Mouse (Mus musculus) forebrain, embryonic 12.5 days (tissue): Measurements from ENCODE around the gene Pou5f1. TPM values are rescaled to one million over a fixed set of nuclear protein-coding genes. Genes with fewer than 3 reads are reported as not detected.

Source experiments
- ATAC-seq: fragments of 200-750 bp; cut with Nextera tagmentation; 2 replicates; pipeline ENCODE4 v1.8.0; 2017; ENCODE audit warnings: moderate TSS enrichment; ENCODE audit not compliant: low FRiP score
- H3K27ac ChIP-seq: fragments of 300-500 bp; sonication (generic); 2 replicates; pipeline ENCODE4 v1.5.1; 2016; ENCODE audit warnings: mild to moderate bottlenecking
- H3K27me3 ChIP-seq: fragments of 300-500 bp; sonication (generic); 2 replicates; pipeline ENCODE4 v1.6.1; 2016; ENCODE audit warnings: mild to moderate bottlenecking
- H3K36me3 ChIP-seq: fragments of 300-500 bp; sonication (generic); replicated peaks from 2 replicates; pipeline ENCODE4 v1.6.1; 2016; ENCODE audit warnings: mild to moderate bottlenecking
- H3K4me1 ChIP-seq: fragments of 300-500 bp; sonication (generic); 2 replicates; pipeline ENCODE4 v1.6.1; 2016
- H3K4me2 ChIP-seq: fragments of 300-500 bp; sonication (generic); 2 replicates; pipeline ENCODE4 v1.6.1; 2016; ENCODE audit warnings: mild to moderate bottlenecking, moderate library complexity
- H3K4me3 ChIP-seq: fragments of 300-500 bp; sonication (generic); replicated peaks from 2 replicates; pipeline ENCODE4 v1.5.1; 2016; ENCODE audit warnings: mild to moderate bottlenecking
- H3K9ac ChIP-seq: fragments of 300-500 bp; sonication (generic); 2 replicates; pipeline ENCODE4 v1.6.1; 2016; ENCODE audit warnings: mild to moderate bottlenecking
- H3K9me3 ChIP-seq: fragments of 300-500 bp; sonication (generic); 2 replicates; pipeline ENCODE4 v1.6.1; 2016
- WGBS: fragments of 180-500 bp; shearing (Covaris S2); methylation state at CpG from one replicate; pipeline ENCODE4 v1.1.7; 2016; 5-methylcytosine and 5-hydroxymethylcytosine counted together
- polyA plus RNA-seq: library from polyadenylated mRNA; unstranded; fragments of >200 nt; fragmentation: Nextera tagmentation; extraction: Ambion mirVana; gene quantifications from 2 replicates; pipeline ENCODE4 v1.2.1, GENCODE M21; 2016

Gene Pou5f1
- polyA plus RNA-seq, 1 experiment from 2014 or later: 0.14 TPM

DNA sequence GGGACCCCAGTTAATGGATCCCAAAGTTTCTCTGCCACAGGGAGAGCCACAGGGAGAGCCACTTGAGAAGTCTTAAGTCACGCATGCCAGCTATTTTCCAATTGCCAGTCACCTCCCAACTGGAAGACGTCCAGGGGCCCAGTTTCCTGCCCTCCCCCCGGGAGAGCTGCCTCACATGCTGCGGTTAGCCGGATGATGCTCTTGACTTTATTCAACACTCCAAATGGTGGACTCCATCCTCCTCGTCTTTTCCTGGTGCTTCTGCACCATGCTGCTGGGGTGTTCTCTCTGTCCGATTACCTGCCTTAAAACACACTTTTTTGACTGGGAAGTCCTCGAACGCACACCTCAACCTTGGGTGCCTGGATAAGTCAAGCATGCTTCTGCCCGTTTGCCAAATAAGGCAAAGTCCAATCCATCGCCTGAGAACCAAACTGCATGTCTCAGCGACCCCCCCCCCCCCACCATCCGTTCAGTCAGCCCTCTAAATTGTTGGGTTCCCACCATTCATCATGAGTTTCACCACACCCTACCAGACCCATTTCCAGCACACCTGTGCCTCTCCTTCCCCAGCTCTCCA, 50.5 kb downstream of the Pou5f1 start:
- Histone ChIP-seq H3K4me2 (no peak overlapping the region), H3K9me3 (no peaks in the 10 kb centered on the region), H3K9ac (no peak overlapping the region), H3K36me3 (no peaks in the 10 kb centered on the region), H3K4me3 (no peak overlapping the region), H3K27me3 (no peaks in the 10 kb centered on the region), H3K4me1 (no peaks in the 10 kb centered on the region), H3K27ac (no peak overlapping the region)
- 93% methylated on average over 13 of the region's 13 CpGs for WGBS
- no peak for ATAC-seq

DNA sequence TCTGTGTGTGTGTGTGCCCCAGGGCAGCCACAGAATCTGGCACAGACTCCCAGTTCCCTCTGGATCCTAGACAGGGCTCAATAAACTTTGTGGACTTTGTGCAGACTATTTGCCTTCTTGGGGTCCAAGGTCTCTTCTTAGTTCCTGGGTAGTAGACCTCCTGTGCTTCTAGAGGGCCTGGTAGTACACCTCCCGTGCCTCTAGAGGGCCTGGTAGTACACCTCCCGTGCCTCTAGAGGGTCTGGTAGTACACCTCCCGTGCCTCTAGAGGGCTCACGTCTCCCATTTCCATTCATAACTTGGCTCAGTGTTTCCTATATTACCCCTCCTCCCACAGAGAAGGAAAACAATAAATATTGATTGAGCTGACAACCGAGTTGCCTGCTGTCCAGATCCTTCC, 51.0 kb downstream of the Pou5f1 start:
- Histone ChIP-seq H3K4me2 (no peak overlapping the region), H3K9me3 (no peaks in the 10 kb centered on the region), H3K4me3 (no peak overlapping the region), H3K4me1 (no peaks in the 10 kb centered on the region), H3K27me3 (no peaks in the 10 kb centered on the region), H3K36me3 (no peaks in the 10 kb centered on the region), H3K9ac (no peak overlapping the region), H3K27ac (no peak overlapping the region)
- no peak for ATAC-seq
- WGBS: 31% methylated on average over 5 of the region's 5 CpGs

DNA sequence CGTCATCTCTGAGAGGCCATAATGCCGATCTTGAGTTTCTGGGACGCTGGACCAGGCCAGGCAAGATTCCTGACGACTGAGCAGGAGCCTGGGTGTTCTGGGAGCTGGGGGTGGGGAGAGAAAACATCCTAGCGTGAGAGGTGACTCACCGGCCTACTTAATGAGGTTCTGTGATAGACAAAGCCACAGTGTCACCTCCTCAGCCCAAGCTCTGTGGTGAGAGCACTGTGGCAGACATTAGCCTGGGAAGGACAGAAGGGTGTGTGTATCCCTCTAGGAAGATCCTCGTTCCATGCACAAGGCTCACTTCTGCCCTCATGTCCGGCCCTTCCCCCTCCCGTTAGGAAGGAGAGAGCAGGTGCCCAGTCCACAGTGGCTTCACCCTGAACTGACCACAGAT, 51.5 kb downstream of the Pou5f1 start:
- H3K27me3 ChIP-seq: no peaks in the 10 kb centered on the region
- H3K36me3 ChIP-seq: no peaks in the 10 kb centered on the region
- H3K9ac ChIP-seq: no peak overlapping the region
- no peaks in the 10 kb centered on the region for H3K9me3 ChIP-seq
- no peaks in the 10 kb centered on the region for H3K4me1 ChIP-seq
- no peak overlapping the region for H3K4me3 ChIP-seq
- no peak for ATAC-seq
- WGBS: 84% methylated on average over 9 of the region's 9 CpGs
- no peak overlapping the region for H3K4me2 ChIP-seq
- H3K27ac ChIP-seq: no peak overlapping the region

DNA sequence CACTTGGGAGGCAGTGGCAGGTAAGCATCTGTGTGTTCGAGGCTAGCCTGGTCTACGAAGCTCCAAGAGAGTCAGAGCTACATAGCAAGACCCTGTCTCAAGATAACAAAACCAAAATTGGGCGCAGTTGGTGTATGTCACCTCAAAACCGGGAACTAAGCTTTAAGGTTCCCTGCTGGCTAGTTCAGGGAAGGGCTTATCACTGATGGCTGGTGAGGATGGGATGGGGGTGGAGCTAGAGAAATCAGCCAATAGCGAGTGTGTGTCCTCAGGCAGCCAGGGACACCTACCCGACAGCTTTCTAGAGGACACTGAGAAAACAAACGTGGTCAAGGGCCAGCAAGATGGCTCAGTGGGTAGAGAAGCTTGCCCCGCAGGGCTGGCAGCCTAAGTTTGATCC, 52.4 kb downstream of the Pou5f1 start:
- Histone ChIP-seq H3K9me3 (no peaks in the 10 kb centered on the region), H3K9ac (no peak overlapping the region), H3K4me2 (no peak overlapping the region), H3K4me1 (no peaks in the 10 kb centered on the region), H3K27ac (no peak overlapping the region), H3K4me3 (no peak overlapping the region), H3K36me3 (no peaks in the 10 kb centered on the region), H3K27me3 (no peaks in the 10 kb centered on the region)
- ATAC-seq: no peak
- WGBS: 61% methylated on average over 8 of the region's 8 CpGs

Other genes starting within 250 kb of the Pou5f1 start
- 37.2 and 39.2 TPM in 2 replicates for gene H2-D1, start 243.3 kb upstream of the Pou5f1 start, polyA plus RNA-seq
- not detected in 2 replicates for gene H2-Q1, start 185.6 kb upstream of the Pou5f1 start, polyA plus RNA-seq
- gene H2-Q2, start 163.8 kb upstream of the Pou5f1 start, polyA plus RNA-seq: not detected in 2 replicates
- gene H2-Q4, start 126.4 kb upstream of the Pou5f1 start, polyA plus RNA-seq: 1.3 and 1.6 TPM in 2 replicates
- 0.23 and 0.34 TPM in 2 replicates for gene H2-Q6, start 81.2 kb upstream of the Pou5f1 start, polyA plus RNA-seq
- 5.1 and 5.6 TPM in 2 replicates for gene H2-Q7, start 66.9 kb upstream of the Pou5f1 start, polyA plus RNA-seq
- 0.04 TPM in 1 of 2 replicates, not detected in the other for gene H2-Q10, start 35.9 kb upstream of the Pou5f1 start, polyA plus RNA-seq
- gene Tcf19, start 10.8 kb downstream of the Pou5f1 start, polyA plus RNA-seq: 53.4 and 59.0 TPM in 2 replicates
- gene Cchcr1, start 11.1 kb downstream of the Pou5f1 start, polyA plus RNA-seq: 19.0 and 19.1 TPM in 2 replicates
- 1.1 and 1.5 TPM in 2 replicates for gene Psors1c2, start 27.2 kb downstream of the Pou5f1 start, polyA plus RNA-seq
- not detected in 2 replicates for gene Cdsn, start 46.1 kb downstream of the Pou5f1 start, polyA plus RNA-seq
- gene 2300002M23Rik, start 61.4 kb downstream of the Pou5f1 start, polyA plus RNA-seq: not detected in 2 replicates
- not detected in 2 replicates for gene Sfta2, start 95.5 kb downstream of the Pou5f1 start, polyA plus RNA-seq
- not detected in 2 replicates for gene Gm9573, start 120.6 kb downstream of the Pou5f1 start, polyA plus RNA-seq
- gene Mucl3, start 137.7 kb downstream of the Pou5f1 start, polyA plus RNA-seq: 0.09 TPM in 1 of 2 replicates, not detected in the other
- 16.8 and 22.3 TPM in 2 replicates for gene Vars2, start 161.6 kb downstream of the Pou5f1 start, polyA plus RNA-seq
- gene Gtf2h4, start 167.7 kb downstream of the Pou5f1 start, polyA plus RNA-seq: 39.0 and 40.7 TPM in 2 replicates
- 176 and 185 TPM in 2 replicates for gene Ddr1, start 198.6 kb downstream of the Pou5f1 start, polyA plus RNA-seq